Comparison of ENCODE assay signal across 9 mouse cellular contexts in the genomic region with DNA sequence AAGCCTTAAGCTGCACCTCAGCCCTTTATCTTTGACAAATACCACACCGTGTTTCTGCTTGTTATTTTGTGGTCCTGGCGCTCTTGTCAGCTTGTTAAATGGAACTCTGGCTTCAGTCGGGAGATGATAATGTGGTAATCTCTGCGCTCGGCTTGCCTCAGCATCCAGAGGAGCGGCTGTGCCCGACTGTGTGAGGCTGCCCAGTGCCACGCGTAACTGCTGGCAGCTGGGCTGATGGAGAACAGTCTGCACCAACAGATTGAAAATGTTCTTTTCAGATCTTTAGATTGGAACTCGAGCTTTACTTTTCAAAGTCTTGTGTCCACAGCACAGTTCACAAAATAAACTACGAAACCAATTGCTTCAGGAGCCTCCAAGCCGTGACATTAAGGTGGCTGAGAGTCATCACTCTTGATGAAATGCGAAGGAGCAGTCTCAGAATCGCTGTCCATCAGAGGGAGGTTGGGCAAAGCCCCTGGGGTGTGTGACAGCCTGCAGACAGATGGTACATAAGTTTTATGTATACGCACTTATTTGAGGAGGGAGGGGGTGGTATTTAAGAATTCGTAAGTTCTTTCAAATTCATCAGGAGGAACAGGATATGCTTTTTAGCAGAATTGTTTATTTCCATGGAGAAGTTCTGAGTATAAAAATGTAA.
A peak's percentile ranks its signal among the peaks of the same experiment; 100 is the strongest.
DNase-seq lines count a peak whose midpoint lies in the region; ATAC-seq and TF ChIP-seq lines count a peak whose summit lies in the region.
"Had no signal": no experiment of that assay in that cellular context is flagged by ENCODE, and none has a peak within 500 bp of the region (broad histone marks: within the 10 kb centered on the region; RNA-seq: fewer than 3 reads in every experiment).

No protein-coding gene starts in this region.

- DNase-seq in heart, postnatal 14 days: no peak
- peak; percentile 22 to 31 for DNase-seq in cerebellum, postnatal 14 days
- DNase-seq in frontal cortex, postnatal 25 days (ENCODE audit: low spot score in 2 of 2): peak; percentile 6 to 10
- DNase-seq in spleen, postnatal 14 days (ENCODE audit: low spot score in 2 of 2): no peak

- peaks cover 8% of the 10 kb centered on the region for H3K4me1 ChIP-seq in heart, embryonic 11.5 days (ENCODE audit: control insufficient read depth, insufficient read depth, low read length)
- peaks cover 42% of the 10 kb centered on the region for H3K4me1 ChIP-seq in limb, embryonic 12.5 days (replicated peaks)
- peaks cover 5% of the 10 kb centered on the region; the same call in 1 of the 2 replicates for H3K4me1 ChIP-seq in stomach, embryonic 16.5 days (ENCODE audit: control insufficient read depth, insufficient read depth, low read length)
- no peaks in the 10 kb centered on the region for H3K4me1 ChIP-seq in intestine, postnatal 0 days (replicated peaks; ENCODE audit: control insufficient read depth, insufficient read depth, low read length)

- no peaks in the 10 kb centered on the region for H3K27me3 ChIP-seq in heart, embryonic 11.5 days (ENCODE audit: control insufficient read depth, insufficient read depth, low read length)
- no peaks in the 10 kb centered on the region for H3K27me3 ChIP-seq in limb, embryonic 12.5 days
- no peaks in the 10 kb centered on the region for H3K27me3 ChIP-seq in stomach, embryonic 16.5 days (ENCODE audit: control insufficient read depth, insufficient read depth, low read length)
- H3K27me3 ChIP-seq in intestine, postnatal 0 days (replicated peaks; ENCODE audit: control insufficient read depth, insufficient read depth, low read length): no peaks in the 10 kb centered on the region

- H3K4me3 ChIP-seq in heart, embryonic 11.5 days (ENCODE audit: low read depth, low read length): peak overlapping the region; percentile 6; the same call in 1 of the 2 replicates
- no peak overlapping the region for H3K4me3 ChIP-seq in limb, embryonic 12.5 days (replicated peaks)
- no peak overlapping the region for H3K4me3 ChIP-seq in stomach, embryonic 16.5 days (replicated peaks; ENCODE audit: low read length)
- no peak overlapping the region for H3K4me3 ChIP-seq in intestine, postnatal 0 days (ENCODE audit: low read depth, low read length)
- H3K4me3 ChIP-seq: erythroblast, embryonic 14.5 days had no signal

- peak overlapping the region; percentile 45 for H3K4me2 ChIP-seq in heart, embryonic 11.5 days
- peak overlapping the region; percentile 44 for H3K4me2 ChIP-seq in limb, embryonic 12.5 days
- H3K4me2 ChIP-seq in stomach, embryonic 16.5 days (ENCODE audit: low read depth, low read length): 0 out of 2 replicates have a peak overlapping the region, but pooled peaks have one; percentile 13
- H3K4me2 ChIP-seq in intestine, postnatal 0 days (replicated peaks; ENCODE audit: low read depth): no peak overlapping the region

- no peak overlapping the region for H3K27ac ChIP-seq in heart, embryonic 11.5 days (ENCODE audit: low read depth, low read length)
- no peak overlapping the region for H3K27ac ChIP-seq in limb, embryonic 12.5 days
- no peak overlapping the region for H3K27ac ChIP-seq in stomach, embryonic 16.5 days (ENCODE audit: low read length)
- H3K27ac ChIP-seq in intestine, postnatal 0 days (ENCODE audit: low read depth, low read length): no peak overlapping the region

- no peak for TF ChIP-seq CTCF in intestine, postnatal 0 days (IDR thresholded peaks at IDR 0.05; ENCODE audit: low read depth)

- no peak overlapping the region for H3K9ac ChIP-seq in heart, embryonic 11.5 days (ENCODE audit: low read depth, low read length)
- H3K9ac ChIP-seq in limb, embryonic 12.5 days (replicated peaks): no peak overlapping the region
- no peak overlapping the region for H3K9ac ChIP-seq in stomach, embryonic 16.5 days (ENCODE audit: low read length)
- H3K9ac ChIP-seq in intestine, postnatal 0 days (ENCODE audit: low read depth, low read length): no peak overlapping the region

- no peaks in the 10 kb centered on the region for H3K9me3 ChIP-seq in heart, embryonic 11.5 days (replicated peaks; ENCODE audit: control insufficient read depth, low read length)
- no peaks in the 10 kb centered on the region for H3K9me3 ChIP-seq in limb, embryonic 12.5 days
- H3K9me3 ChIP-seq in stomach, embryonic 16.5 days (replicated peaks; ENCODE audit: control insufficient read depth, low read length): no peaks in the 10 kb centered on the region
- H3K9me3 ChIP-seq in intestine, postnatal 0 days (ENCODE audit: control insufficient read depth): no peaks in the 10 kb centered on the region

- no peak for ATAC-seq in heart, embryonic 11.5 days (replicated peaks; ENCODE audit: insufficient number of reproducible peaks, low FRiP score, low TSS enrichment)
- no peak for ATAC-seq in limb, embryonic 12.5 days (ENCODE audit: insufficient number of reproducible peaks, insufficient read depth, low FRiP score, low TSS enrichment, low read depth)
- no peak for ATAC-seq in stomach, embryonic 16.5 days (ENCODE audit: insufficient read depth, low FRiP score)
- ATAC-seq in intestine, postnatal 0 days: no peak

- no peaks in the 10 kb centered on the region for H3K36me3 ChIP-seq in heart, embryonic 11.5 days (ENCODE audit: control insufficient read depth, insufficient read depth, low read length)
- no peaks in the 10 kb centered on the region for H3K36me3 ChIP-seq in limb, embryonic 12.5 days
- no peaks in the 10 kb centered on the region for H3K36me3 ChIP-seq in stomach, embryonic 16.5 days (ENCODE audit: control insufficient read depth, insufficient read depth, low read length)
- no peaks in the 10 kb centered on the region for H3K36me3 ChIP-seq in intestine, postnatal 0 days (ENCODE audit: control insufficient read depth, insufficient read depth)

- 16% methylated on average over 16 of the region's 16 CpGs for whole genome bisulfite sequencing in heart, embryonic 11.5 days (ENCODE audit: insufficient replicate concordance)
- WGBS in limb, embryonic 12.5 days: 20% methylated on average over 16 of the region's 16 CpGs
- WGBS in stomach, embryonic 16.5 days: 22% methylated on average over 16 of the region's 16 CpGs
- WGBS in intestine, postnatal 0 days: 39% methylated on average over 16 of the region's 16 CpGs

- intact Hi-C loops in heart, postnatal 14 days (cut with DNase I): no loop called here

Comparison
In these comparisons a context has a peak if more than half of its experiments do, and no peak if none do; other contexts are left out.
1. DNase-seq: peak in cerebellum, postnatal 14 days (2 of 2) and frontal cortex, postnatal 25 days (2 of 2); none in heart, postnatal 14 days (0 of 2) and spleen, postnatal 14 days (0 of 2).